9 mouse cellular contexts compared by ENCODE assay signal in genomic region chr9:50948097-50948823, GRCm38 (mm10).
"Had no signal": no experiment of that assay in that cellular context is flagged by ENCODE, and none has a peak within 500 bp of the region (broad histone marks: within the 10 kb centered on the region; RNA-seq: fewer than 3 reads in every experiment).

No protein-coding gene starts in this region.

- DNase-seq: kidney, adult 11 months; kidney, adult 9 months; lung, adult 2 months; midbrain, embryonic 14.5 days; right cerebral cortex, adult 18-20 months; right cerebral cortex, postnatal 4 days; spleen, adult 18-20 months; thymus, adult 18-20 months; thymus, postnatal 14 days had no signal
